Mouse (Mus musculus): ENCODE measurements around the gene Zfp143.
A peak's percentile ranks its signal among the peaks of the same experiment; 100 is the strongest.
"Not testable (repeated sequence)": the region's sequence is repeated elsewhere in the genome, so short reads cannot be mapped to it uniquely, and the experiment has no call there.

The Zfp143 gene

DNA sequence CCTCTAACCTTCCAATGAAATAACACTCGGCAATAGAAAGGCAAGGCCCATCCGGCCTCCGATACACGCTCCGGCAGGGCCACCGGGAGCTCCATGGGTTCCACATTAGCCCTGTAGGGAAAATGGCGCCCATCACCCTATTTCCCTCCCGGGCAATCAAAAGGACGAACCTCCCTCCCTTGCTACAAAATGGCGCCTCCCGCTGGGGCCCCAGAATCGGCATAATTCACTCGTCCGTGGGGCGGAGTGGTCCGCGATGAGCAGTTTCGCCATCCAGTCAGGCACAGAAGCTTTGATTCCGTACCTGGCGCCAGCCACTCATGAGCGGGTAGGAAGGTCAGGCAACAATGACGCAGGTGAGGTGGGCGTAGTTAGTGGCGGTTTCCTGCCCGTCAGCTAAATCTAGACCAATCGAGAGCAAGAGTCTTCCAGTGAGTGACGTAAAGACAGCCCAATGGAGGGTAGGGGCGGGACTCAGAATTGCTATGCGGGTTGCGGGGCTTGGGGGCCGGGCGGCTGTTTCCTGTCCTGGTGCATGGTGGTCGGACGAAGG is at the start of gene Zfp143:
Gene Zfp143, plus strand, starts transcription at position 19 of the 553 bp plus-strand sequence.
- peak; percentile 100 for DNase-seq (ENCODE audit: low read depth)

DNA sequence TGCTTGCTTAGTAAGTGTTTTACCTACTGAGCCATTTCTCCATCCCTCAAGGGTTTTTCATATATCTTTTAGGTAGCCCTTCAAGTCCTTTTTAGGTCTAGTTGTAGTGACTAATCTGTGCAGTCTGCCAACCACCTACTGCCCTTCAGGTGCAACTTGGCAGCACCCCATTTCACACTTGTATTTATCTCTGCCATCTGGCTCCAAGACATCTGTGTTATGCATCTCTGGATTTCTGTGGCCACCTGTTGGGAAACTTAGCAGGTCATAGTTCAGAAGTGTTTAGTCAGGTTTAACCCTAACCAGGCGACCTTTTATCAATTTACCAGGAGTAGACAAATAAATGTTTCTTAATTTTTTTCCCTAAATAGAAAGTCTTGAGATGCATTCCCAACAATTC is 49.6 kb upstream of the Zfp143 start:
- no peak for DNase-seq (ENCODE audit: low read depth)

DNA sequence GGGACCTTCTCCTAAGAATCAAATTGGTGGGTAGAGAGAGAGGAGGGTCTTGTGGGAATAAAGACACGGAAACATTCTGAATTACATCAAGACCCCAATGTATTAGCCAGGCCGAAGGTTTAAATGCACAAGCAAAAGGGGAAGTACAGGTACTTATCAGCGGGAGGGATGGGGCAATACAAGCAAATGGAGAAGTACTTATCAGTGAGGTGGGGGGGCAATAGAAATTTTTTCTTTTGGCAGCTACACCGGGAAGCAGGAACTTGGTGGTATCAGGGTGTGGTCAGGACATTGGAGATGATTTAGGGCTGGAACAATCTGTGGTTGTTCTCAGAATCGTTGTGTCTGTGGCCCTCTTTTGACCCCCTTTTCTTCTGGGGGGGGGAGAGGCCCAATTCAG is 46.7 kb upstream of the Zfp143 start:
- DNase-seq (ENCODE audit: low read depth): no peak

DNA sequence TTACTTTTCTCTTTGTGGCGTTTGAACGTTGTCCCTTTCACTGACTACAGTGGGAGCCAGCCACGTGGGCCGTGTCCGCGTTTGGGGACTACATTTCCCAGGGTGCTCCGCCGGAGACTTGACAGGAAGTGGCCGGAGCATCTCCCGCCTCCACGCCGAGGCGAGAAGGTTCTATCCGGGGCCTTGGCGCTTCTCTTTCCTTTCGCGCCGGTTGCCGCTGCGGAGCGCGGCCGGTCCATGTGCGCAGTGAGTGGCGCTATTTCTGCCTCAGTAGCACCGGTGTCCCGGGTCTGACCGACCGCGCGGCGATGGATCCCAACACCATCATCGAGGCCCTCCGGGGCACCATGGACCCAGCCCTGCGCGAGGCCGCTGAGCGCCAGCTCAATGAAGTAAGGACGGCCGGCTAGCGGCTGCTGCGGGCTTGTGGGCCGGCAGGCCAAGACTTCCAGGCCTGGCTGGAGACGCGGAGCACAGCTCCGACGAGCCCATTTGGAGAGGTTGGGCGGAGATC is 42.8 kb upstream of the Zfp143 start, which contains the start of gene Ipo7:
Gene Ipo7, plus strand, starts transcription at position 158 of the 514 bp plus-strand sequence.
- peak; percentile 86 for DNase-seq (ENCODE audit: low read depth)

DNA sequence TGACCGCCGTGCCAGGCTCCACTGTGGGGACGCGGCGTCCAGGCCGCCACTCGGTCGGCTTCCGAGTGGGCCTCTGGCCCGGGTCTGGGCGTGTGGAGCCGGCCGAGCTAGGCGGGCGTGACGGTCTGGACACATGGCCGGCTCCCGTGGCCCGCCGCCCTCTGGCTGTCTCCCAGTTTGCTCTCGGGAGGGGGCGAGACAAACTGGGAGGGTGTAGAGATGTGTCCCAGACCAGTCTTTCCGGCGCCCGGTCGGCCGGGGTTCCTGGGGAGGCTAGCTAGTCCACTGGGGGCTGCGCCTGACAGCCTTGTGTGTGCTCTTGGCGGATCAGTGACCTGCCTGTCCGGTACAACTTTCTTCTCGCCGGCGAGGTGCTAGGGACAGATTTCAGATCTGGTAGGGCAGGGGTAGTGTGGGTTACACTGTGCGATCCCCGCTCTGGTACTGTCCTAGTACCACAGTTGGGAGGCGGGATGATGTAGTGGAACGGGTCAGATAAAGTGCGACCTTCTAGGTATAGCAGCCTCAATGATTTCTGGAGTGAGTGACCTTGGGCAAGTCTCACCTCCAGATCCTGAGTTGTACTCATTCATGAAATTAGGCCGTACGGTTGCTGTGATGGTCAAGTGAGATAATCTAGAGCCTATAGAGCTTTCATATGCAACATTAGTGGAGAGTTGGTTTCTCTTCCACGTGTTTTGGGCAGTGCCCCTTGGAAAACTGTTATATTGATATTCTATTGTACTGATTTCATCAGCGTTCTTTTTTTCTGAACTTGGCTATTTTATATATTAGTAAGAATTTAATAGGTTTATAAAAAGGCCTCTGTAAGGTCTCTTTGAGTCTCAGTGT is 42.2 kb upstream of the Zfp143 start:
- DNase-seq (ENCODE audit: low read depth): peak; percentile 33

DNA sequence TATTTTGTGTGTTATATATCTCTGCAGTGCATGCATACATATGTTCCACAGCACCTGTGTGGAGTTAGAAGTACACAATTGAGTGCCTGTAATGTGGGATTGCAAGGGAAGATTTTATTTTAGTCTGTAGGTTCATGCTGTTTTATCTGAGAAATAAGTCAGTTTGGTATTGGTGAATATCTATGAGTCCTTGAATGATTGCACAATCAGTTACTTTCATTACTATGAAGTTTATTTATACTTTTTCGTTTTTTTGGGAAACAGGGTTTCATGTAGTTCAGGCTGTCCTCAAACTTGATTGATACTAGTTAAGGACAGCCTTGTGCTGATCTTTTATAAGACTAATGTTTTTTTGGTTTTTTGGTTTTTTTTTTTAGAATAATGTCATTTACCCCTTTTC is 37.5 kb upstream of the Zfp143 start:
- DNase-seq (ENCODE audit: low read depth): no peak

DNA sequence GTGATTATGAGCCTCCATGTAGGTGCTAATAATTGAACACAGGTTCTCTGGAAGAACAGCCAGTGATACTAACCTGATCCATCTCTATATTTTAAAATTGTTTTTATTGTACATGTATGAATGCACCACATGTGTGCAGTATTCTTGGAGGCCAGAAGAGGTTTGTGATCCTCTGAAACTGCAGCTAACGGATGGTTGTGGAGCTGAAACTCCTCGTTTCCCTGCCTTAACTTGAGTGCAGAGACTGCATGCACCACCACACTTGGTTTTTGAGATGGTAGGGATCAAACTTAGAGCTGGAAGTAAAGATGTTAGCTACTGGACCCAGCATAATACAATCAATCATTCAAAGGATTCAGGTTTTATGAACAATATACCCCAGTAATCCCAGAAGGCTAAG is 34.4 kb upstream of the Zfp143 start:
- no peak for DNase-seq (ENCODE audit: low read depth)

DNA sequence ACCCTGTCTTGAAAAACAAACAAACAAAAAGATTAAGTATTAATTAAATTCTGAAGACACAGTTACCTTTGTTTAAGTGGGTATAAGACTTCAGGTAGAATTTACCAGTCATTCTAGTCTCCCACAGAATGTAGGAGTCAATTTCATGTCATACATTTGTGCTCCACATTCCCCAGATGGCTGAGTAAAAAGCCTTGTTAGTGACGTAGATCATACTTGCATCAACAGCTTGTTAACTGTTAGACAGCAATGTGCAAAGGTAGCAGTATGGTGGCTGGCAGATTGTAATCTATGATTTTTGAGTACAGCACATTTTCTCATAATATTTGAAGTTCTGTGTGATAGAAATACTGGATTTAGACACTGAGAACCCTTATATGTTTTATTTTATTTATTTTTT is 32.2 kb upstream of the Zfp143 start:
- no peak for DNase-seq (ENCODE audit: low read depth)

DNA sequence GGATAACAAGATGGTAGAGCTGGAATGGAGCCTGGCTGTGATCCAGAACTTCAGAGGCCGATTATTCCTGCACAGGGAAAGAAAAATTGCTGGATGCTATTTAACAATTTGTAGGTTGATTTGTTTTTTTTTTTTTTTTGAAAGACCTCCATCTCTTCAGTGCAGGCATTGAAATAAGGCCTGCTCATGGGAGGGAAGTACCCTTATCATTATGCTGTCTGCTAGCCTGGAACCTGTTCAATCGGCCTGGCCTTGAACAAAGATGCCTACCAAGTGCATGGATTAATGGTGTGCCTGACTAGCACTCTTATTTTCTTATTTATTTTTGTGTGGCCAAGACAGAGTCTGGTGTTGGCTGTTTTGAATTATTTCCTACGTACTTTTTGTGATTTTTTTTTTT is 30.7 kb upstream of the Zfp143 start:
- no peak for DNase-seq (ENCODE audit: low read depth)

DNA sequence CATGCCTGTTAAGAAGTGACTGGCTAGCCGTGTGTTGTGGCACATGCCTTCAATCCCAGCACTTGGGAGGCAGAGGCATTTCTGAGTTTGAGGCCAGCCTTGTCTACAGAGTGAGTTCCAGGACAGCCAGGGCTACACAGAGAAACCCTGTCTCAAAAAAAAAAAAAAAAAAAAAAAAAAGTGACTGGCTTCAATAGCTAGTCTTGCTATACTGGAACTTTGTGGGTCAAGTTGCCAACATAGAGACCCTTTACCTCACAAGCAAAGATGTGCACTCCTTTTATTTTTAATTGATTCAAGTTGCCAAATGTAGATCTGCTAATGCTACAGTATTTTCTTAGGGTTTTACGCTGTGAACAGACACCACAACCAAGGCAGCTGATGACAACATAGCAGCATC is 3.3 kb upstream of the Zfp143 start:
- DNase-seq (ENCODE audit: low read depth): not testable (repeated sequence)

DNA sequence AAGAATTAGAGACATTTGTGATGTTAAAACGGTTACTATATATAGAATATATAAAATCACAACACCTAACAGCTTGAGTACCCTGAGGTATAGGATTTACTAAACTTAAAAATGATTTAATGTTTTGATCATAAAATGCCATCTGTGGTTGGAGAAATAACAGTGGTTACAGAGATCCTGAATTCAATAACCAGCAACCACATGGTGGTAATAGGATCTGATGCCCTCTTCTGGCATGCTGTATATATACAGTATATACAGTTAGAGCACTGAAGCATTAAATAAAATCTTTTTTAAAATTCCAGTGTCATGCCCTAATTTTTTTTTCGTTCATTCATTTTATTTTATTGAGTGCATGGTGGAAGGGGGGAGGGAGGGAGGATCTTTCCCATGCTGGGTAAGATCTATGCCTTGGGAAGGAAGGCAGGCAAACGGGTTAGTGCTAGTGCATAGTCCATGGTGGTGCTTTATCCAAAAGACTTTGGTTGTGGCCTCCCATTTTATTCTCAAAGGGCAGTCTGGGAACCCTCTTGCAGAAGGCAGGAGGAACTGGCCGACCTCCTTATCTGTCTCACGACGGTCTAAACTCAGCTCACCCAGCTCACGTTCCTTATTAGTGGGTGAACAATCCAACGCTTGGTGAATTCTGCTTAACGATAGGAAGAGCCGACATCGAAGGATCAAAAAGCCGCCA is 1.8 kb upstream of the Zfp143 start:
- DNase-seq (ENCODE audit: low read depth): peak; percentile 47

DNA sequence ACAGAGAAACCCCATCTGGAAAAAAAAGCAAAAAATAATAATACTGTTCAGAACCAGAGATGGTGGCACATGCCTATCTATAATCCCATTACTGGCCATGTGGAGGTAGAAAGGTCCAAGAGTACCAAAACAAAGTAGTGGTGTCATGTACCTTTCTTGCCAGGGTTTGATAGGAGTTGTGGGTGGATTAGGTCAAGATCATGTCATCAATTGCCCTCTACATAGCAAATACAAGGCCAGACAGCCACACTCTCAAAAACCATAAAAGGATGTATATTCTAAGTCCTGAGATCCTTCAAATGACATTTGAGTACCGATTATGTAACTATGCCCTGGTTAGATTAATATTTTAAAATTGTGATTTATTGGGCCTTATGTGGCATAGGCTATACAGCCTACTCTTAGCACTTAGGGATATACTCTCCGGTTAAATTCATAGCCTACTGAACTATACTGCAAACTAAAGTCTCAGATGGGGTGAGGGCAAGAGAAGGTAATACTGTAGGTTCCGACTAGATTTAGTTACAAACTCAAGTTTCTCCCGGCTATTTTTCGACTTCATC is 830 bp upstream of the Zfp143 start:
- DNase-seq (ENCODE audit: low read depth): no peak

DNA sequence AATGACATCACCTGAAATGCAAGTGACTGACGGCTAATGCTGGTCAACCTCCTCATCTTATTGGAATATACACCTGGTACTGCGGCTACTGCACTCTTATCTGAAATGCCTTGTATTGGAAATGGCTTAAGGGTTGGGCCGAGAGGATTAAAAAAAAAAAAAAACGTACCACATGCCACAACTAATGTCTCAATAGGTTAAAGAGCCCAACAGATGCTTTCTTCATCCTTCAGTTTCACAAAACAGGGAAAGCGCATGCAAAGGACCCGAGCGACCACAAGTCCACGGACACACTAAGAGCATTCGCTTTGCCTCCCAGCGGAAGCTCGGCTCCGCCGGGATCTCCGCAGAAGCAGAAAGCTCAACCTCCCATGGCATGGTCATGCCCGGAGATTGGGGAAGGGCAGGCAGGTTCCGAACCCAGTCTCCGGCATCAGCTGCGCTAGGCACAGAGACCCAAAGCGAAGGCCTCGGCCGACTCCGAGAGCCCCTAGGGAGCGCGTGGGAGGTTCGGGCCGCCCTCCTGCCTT is 283 bp upstream of the Zfp143 start:
- DNase-seq (ENCODE audit: low read depth): no peak

DNA sequence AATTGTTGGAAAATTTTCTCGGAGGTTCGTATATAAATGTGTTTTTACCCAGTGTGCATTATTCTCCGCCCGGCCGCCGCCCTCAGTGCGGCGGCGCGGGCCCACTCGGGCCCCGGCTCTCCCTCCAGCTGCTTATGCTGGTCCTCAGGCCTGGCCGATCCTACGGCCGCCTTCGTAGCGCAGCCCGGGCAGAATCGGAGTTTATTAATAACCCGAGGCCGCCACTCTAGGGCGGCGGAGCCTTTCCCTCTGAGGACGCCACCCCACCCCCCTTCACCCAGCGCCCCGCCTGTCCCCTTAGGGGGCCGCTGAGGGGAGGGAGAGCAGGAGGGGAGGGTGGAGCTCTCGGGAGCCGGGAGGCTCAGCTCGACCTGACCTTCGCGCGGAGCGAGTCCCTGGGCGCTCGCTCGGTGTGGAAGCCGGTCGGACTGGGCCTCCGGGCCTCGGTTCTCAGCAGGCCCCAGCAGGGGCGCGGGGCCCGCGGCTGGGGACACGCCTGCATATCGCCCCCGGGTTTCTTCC is 796 bp downstream of the Zfp143 start:
- no peak for DNase-seq (ENCODE audit: low read depth)

DNA sequence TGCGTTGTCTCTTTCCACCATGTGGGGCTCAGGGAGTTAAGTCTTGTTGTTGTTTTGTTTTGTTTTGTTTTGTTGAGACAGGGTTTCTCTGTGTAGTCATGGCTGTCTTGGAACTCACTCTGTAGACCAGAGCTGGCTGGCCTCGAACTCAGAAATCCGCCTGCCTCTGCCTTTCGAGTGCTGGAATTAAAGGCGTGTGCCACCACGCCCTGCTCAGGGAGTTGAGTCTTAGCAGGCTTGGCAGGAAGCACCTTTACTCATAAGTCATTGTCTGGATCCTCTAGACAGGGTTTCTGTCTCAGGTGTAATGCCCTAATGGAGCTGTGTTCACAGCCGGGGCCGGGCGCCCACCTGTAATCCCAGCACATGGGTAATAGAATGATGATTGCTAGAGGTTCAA is 2.7 kb downstream of the Zfp143 start:
- no peak for DNase-seq (ENCODE audit: low read depth)

DNA sequence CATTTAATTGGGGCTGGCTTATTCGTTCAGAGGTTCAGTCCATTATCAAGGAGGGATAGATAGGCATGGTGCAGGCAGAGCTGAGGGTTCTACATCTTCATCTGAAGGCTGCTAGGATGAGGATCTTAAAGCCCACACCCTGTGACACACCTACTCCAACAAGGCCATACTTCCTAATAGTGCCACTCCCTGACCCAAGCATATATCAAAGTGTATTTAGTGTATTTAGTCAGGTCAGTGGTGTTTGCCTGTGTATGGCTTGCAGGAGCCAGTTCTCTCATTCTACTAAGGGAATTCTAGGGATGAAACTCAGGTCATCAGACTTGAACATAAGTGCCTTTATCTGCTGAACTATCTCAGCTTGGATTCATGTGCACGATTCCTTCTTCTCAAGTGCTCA is 8.1 kb downstream of the Zfp143 start:
- DNase-seq (ENCODE audit: low read depth): no peak

DNA sequence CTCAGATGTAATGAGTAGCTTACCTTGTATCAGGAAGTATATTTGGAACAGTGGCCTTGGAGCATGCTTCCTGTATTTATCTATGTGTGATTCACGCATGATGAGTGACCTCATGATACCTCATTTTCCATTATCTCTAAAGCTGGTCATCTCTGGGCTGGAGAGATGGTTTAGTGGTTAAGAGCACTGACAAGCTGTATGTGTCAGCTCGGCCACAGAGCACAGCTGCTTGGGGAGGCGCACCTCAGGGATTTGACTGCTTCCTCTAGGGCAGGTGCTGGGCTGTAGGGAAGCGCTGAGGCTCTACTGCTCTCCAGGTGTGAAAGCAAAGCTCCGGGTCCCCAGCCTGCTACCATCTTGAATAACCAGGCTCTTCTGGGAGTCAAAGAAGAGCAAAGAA is 17.2 kb downstream of the Zfp143 start:
- DNase-seq (ENCODE audit: low read depth): no peak

DNA sequence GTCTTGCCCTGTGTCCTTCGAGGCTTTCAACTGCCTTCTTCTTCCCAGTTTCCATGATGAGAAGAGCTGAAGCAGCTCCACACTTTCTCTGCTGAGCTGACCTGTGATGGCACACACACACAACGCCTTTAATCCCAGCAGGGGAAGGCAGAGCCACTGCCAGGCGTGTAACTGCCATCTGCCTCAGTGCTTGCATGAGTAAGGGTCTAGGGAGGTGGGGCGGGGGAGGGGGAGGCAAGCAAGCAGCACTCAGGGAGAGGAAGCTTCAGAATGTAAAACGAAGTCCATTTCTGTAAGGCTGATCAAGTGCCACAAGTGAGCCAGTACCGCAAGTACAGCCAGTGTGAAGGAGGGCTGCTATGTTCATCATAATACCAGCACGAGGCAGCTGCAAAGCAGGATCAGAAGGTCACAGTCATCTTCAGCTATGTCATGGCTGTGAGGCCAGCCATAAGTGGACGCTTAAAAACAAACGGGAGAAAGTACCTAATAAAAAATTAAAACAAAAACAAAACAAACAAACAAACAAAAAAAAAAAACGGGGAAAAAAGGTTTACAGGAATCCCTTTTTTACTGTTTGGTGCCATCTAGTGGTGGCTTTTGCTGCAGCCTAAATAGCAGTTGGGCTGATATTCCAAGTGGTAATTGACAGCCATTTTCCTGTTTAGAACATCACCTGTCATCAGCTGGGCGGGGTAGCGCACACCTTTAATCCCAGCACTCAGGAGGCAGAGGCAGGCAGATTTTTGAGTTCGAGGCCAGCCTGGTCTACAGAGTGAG is 22.6 kb downstream of the Zfp143 start:
- DNase-seq (ENCODE audit: low read depth): peak; percentile 73

DNA sequence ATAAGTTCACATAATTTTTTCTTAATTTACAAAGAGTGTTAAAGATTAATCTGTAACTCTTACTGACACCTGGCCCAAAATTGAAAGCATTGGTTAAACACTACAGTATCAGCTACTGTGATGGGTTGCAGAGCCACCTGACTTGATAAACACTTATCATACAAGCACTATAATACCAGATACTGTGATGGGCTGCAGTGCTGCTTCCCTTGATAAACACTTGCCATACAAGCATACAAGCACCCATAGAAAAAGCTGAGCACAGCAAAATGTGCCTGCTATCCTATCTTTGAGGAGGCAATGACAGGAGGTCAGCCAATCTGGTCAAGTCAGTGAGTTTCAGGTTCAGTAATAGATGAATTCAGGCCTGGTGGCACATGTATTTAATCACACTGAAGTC is 24.2 kb downstream of the Zfp143 start:
- no peak for DNase-seq (ENCODE audit: low read depth)

DNA sequence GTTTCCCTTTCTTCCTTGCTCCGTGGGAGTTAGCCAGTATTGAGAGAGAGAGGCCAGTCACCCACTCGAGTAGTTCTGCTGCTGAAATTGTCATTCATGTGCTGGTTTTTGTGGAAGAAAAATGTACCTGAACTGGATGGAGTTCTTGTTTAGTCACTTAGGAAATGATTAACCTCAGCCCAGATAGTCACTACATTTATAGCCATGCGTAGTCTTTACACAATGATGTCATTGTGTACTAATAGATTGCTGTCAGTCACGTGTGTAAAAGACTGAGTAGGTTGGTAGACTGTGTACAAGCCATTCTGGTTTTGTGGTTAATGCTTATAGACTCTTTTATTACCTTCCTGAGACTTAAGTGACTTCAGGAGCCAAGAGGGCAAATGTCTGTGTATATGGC is 26.9 kb downstream of the Zfp143 start:
- DNase-seq (ENCODE audit: low read depth): no peak

DNA sequence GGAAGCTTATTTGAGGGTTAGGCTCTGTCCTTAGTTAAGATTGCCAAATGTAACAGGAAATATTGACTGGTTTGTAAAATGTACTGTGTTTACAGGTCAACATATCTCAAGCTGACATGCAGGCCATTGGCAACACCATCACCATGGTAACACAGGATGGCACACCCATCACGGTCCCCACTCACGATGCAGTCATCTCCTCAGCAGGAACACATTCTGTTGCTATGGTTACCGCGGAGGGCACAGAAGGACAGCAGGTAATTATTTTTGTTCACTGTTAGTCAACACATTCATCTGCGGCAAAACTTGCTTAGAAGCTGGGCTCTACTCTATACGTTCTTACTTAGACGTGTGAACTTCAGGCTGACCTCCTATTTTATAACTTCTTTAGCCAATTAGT is 30.7 kb downstream of the Zfp143 start:
- DNase-seq (ENCODE audit: low read depth): no peak

Data from naive thymus-derived CD4-positive, alpha-beta T cell, adult 2 months (primary cell).